Mouse (Mus musculus) c-Kit-positive CD71-negative TER-119-negative erythroid progenitor cells, embryonic 14.5 days (primary cell): ENCODE measurements around the gene Abhd14a.

Source experiments
- DNase-seq: peaks from one replicate; pipeline ENCODE4 v3.0.0-alpha.2; 2013; ENCODE audit warnings: low read depth

The Abhd14a gene

DNA sequence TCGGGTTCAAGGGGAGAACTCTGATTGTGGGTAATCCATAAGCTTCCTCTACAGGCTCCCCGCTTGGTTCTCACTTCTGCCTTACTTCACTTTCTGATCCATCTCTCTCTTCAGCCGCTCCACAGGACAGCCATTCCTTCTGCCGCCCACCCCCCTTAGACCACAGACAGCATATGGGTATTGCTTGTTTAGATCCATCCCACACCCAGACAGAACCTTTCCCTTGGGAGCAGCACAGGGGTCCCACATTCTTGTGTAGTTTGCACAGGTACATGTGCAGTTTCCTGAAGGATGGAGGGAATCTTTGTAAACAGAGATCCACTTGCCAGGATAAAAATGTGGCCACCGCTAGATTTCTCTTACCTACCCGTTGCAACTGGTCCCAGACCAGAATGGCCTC lies 4.9 kb upstream of the Abhd14a start:
- no peak for DNase-seq

DNA sequence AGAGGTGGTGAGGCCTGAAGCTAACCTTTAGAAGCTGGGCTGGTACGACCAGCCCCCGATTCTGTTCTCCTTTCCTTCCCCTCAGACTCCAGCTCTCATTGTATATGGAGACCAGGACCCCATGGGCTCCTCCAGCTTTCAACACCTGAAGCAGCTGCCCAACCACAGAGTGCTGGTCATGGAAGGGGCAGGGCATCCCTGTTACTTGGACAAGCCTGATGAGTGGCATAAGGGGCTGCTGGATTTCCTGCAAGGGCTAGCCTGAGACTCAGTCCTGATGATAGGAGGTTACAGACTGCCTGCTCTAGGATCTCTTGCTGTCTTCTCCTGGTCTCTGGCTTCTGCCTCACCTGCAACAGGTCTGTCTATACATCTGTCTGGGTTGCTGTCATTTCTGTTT lies 4.4 kb upstream of the Abhd14a start:
- no peak for DNase-seq

DNA sequence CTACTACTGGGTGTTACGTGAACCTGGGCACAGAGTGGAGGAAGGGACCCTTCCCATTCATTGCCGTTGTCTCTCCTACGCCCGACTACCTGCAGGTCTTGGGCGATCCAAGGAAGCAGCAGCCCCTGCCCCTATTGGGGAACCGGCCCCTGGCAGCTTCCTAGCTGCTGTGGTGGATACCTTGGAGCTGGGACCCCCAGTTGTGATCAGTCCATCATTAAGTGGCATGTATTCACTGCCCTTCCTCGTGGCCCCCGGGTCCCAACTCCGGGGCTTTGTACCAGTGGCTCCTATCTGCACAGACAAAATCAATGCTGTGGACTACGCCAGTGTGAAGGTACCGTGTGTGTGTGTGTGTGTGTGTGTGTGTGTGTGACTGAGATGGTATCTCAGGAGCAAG lies 3.8 kb upstream of the Abhd14a start:
- DNase-seq = no peak

DNA sequence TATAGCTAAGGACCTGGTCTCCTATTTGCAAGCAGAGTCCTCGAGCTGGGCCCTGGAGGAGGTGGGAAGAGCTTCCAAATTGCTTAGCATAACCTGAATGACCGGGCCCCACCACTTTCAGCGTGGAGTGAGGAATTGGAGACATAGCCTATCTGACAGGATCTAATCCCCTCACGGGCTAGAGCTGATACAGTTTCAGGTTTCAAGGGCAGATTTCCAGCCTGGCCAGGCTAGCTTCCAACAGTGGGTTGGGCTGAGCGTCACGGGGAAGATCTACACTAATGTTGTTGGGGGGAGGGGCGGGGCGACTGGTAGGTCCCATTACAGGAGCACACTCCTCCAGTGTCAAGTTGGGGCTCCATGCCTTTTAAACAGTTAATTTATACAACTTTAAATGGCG lies 3.2 kb upstream of the Abhd14a start:
- no peak for DNase-seq

DNA sequence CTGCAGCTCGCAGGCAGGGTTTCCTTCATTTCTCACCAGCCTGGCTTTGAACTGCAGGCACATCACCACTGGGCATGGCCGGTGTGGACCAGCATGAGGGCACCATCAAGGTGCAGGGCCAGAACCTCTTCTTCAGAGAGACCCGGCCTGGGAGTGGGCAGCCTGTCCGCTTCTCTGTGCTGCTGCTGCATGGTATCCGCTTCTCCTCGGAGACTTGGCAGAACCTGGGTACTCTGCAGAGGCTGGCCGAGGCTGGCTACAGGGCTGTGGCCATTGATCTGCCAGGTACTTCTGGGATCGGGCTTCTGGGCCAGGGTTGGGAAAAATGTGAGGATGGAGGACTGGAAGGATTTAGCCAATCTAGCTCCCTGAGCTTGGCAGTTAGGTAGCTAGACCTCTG lies 2.5 kb upstream of the Abhd14a start:
- no peak for DNase-seq

DNA sequence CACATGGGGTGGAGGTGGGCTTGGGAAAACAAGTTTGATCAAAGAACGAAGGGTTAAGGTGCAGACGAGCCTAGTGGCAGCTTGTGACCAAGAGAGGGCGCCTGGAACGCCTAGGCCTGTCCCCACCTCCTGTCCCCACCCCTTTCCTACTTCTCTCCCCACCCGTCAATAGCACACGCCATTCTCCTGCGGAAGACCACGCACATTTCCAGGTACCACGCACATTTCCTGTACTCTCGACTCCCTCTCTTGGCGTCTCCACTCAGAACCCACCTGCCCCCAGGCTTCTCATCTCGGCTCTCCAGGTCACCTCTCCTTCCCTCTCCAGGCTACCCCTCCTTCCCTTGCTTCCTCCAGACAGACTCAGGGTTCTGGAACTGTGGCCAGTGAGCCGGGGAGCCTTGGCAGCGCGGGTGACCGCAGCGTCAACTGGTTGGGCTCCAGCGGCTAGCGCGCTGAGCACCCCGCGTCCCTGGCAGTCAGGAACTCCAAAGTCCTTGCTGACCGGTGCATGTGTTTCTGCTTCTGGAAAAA lies 1.1 kb upstream of the Abhd14a start:
- no peak for DNase-seq

DNA sequence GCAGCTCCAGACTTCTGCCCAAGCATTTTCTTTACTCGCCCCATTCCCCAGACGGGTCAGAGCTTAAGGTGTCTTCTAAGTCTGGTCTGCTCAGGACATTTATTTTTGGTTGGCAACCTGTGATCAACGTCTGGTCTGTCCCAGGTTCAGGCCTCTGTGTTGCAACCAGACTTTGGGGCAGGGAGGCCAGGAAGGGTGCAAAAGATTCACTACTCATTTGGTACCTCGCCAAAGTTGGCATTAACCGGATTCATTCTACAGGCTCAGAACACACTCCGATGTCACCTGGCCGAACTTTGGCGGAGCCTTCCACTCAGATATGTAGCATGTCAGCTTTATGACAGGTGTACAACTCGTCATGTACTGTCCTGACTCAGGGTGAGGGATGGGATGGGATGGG lies 473 bp upstream of the Abhd14a start:
- no peak for DNase-seq

DNA sequence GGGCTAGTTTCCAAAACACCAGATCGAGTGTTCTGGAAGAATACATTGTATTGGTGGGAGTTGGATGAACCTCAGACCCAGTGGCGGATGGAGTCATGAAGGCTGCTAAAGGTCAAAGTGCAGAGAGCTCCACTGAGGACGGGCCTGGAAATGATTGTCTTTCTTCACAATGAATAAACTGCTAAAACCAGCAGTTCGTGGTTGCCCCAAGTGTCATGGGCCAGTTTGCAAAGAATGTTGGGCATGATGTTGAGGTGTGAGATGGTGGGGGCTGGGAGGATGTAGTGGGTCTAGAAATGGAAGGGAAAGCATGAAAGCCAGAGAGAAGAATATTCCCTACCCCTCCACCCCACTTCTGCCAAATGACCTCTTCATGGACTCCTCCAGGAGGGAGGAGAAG lies 2.6 kb downstream of the Abhd14a start:
- DNase-seq = no peak

DNA sequence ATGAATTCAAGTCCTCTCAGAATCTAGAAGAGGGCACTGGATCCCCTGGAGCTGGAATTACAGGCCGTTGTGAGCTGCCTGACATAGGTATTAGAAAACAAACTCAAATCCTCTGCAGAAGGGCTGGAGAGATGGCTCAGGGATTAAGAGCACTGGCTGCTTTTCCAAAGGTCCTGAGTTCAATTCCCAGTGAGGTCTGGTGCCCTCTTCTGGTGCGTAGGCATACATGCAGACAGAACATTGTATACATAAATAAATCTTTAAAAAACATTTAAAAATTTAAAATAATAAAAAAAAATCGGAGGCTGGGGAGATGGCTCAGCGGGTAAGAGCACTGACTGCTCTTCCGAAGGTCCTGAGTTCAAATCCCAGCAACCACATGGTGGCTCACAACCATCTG lies 4.8 kb downstream of the Abhd14a start:
- DNase-seq = no peak

DNA sequence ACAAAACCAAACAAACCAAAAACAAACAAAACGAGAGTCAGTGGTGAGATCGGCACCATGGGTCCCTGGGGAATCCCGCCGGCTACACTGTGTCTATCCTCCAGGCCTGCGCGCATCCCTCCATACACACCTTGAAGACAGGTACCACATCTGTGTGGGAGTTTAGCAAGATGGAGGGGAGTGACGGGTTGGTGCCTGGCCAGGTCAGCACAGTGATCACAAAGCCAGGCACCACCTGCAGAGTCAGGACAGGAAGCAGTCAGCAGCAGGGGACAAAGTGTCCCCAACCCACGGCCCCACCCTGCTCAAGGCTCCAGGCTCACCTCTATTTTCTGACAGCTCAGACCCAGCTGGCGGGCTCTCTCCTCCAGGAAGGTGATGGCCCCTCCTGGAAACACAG lies 10.9 kb downstream of the Abhd14a start:
- DNase-seq = no peak

DNA sequence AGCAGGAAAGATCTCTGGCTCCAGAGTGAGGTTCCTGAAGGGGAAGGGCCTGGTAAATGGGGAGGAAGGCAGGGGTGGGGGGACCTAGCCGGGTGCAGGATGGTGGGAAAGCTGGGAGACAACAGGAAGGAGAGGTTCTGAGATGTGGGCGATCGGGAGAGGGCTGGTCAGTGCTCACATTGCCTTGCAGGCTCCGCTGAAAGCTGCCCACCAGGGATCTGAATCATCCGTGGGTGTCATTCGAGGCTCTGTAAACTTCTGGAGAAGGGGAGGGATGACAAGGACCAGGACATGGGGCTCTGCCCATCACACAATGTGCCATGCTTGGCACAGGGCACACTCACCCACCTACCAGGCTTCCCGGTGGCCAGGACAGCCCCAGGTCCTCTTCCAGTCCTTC lies 14.1 kb downstream of the Abhd14a start:
- no peak for DNase-seq

DNA sequence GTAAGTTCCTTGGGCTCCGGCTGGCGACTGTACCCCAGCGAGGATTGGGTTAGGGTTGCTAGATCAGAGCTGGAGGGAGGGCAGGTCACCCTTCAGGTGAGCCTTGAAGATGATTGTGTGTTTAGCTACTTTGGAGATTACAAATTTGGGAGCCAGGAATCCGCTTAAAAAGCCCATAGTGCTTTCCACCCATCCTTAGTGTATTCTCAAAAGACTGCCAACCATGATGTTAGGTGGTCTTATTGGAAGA lies 17.5 kb downstream of the Abhd14a start:
- DNase-seq = no peak

DNA sequence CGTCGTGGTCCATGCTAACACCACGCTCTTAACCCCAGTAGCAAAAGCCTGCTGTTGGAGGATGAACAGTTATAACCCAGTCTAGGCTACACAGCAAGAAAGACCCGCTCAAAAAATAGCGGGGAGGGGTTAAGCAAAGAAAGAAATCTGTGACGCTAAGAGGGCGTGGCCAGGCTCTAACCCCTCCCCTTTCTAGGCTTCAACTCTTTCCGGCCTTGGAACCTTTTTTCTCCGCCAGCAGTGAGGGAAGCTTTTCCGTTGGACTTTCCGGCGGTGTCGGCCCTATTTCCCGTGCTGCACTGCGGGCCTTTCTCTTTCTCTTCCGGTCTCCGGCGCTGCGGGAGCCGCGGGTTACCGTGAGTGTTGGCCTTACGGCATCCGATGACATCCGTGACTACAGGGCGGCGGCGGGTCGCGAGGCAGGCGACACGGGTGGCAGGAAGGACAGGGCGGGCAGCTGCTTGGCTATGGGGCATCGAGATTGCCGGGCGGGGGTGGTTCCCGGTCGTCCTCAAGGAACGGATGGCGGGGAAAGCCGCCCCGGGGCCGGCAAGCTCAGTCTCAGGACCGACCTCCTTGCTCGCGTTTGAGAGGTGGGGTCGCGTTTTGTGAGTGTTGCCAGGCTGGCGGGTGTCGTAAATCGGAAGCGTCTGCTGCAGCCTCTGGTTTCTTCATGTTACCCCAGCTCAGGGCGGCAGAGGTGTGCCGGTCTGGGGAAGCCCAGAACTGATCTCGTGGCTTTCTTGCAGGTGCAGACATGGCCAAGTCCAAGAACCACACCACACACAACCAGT lies 18.1 kb downstream of the Abhd14a start, which contains the start of gene Rpl29:
TSS of gene Rpl29 (plus strand) at position 234 of the 794 bp plus-strand sequence.
- peak; percentile 97 for DNase-seq

DNA sequence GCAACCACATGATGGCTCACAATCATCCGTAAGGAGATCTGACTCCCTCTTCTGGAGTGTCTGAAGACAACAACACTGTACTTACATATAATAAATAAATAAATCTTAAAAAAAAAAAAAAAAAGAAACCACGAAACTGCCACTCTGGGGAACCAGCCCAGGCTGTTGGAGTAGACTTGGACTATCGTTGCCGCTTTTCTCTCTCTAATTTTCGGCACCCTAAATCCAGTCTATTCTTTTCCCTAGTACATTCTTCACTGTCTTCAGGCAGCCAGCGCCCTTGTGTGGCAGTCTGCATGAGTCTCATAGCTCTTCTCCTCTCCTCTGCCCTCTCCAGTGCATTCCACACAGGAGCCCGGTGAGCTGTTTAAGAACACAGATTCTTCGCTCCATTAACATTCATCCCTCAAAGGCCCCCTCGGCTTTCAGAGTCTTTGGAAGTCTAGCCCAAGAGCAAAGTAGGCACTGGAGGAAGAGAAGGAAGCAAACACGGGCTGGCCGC lies 18.7 kb downstream of the Abhd14a start:
- no peak for DNase-seq

DNA sequence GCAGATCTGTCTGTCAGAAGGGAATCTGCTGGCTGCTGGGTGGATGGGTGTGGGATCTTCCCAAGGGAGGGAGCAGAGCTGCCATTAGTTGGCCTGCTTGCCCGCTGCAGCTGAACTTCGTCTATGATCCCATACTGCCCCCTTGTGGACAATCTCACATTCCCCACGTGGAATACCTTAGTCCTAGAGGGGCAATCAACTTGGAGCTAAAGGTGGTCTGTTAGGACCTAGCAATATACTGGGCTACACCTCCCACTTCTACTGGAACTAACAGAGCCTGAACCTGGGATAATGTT lies 25.7 kb downstream of the Abhd14a start:
- peak; percentile 84 for DNase-seq

DNA sequence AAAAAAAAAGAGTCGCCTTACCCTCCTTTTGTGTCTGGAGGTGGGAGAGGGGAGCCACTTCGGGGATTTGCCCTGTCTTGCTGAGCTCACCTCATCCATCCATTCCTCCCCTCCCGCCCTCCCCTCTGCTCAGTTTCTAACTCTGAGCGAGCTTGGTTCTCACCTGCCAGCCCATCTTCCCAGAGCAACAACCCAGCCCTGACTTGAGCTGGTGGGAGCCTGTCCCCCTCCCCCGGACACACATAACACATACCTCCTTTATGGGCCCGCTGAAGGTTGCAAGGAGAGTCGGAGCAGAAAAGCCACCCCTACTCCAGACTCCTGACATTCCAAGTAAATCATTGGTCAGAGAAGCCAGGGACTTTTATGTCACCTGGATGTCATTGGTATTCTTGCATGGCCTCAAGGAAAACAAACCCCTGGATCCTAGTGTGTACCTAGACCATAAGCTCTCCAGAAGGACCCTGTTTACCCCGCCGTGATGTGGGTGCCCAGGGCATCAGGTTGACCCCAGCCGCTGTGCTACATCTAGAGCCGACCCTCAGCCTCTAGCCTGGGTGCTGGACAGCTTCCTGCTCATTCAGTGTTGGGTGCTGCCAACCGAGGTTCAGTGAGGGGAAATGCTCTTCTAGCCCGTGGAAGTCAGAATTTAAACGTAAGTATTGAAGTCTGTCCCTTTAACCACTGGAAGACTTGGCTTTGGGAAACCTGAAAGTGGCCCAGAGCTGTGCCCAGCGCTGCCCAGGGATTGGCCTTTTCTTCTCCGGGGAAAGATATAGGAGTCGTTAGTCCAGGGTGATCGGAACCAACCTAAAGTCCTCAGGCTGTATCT lies 26.2 kb downstream of the Abhd14a start:
- DNase-seq = no peak

DNA sequence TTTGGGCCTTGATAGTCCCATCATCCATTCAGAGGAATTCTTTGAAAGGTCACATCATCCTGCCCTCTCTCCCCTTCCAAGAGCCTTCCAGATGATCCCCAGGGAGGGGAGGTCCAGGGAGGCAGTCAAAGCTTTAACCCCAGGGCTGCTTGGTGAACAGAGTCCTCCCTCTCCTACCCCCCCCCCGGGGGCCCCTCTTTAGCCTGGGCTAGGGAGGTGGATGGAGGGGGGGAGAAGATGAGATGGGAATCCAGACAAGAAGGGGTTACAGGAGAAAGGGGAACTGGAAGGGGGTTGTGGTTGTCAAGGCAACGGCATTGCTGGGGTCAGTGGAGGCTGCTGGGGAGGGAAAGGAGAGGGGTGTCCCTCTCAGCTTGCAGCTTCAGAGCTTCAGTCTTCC lies 26.9 kb downstream of the Abhd14a start:
- no peak for DNase-seq

DNA sequence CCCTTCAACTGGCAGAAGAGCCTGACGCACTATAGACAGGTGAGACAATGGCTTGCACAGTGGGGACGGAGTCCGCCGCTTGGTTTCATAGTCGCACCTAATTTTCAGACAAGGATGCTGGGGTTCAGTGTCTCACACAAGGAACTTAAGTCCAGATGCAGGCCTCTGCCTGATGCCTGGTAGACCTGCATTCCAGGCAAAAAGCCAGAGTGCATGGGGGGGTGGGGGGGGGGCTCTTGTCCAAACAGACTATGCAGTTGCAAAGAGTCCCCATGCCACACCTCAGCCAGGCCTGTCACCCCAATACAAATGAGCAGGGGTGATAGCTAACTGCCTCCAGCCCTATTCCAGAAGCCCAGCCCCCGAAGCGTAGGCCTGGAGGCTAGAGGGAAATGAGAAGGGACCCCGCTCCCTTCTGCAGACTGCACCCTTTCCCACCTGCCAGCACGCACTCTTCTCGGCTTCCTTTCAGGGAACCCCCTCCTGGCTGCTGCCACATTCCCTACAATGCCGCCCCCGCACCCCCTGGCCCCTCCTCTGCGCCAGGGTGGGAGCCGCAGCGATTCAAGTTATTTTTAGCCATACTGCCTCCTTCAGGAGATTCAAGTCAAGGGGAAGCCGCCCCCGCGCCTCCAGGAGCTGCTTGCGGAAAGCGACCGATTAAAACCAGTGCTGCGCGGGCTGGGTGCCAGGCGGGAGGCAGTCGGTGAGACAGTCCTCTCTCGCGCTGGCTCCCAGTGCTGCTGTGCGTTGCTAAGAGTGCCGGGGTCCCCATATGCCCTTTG lies 29.4 kb downstream of the Abhd14a start:
- DNase-seq = no peak

DNA sequence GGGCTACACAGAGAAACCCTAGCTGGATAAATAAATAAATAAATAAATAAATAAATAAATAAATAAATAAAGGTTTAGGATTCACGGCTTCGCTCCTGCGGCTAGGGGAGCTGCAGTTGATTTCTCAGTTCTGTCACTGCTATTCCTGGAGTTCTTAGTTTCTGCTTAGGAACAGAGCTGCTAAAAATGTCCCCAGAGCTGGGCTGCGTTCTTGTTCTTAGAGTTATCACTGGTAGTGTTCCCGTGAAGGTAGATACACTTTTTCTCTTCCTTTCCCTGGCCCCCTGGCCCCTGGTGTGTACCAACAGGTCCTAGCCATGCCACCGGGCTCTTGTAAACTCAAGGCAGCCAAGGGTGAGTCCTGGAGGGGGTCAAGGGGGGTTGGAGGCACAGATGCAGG lies 30.7 kb downstream of the Abhd14a start:
- no peak for DNase-seq

DNA sequence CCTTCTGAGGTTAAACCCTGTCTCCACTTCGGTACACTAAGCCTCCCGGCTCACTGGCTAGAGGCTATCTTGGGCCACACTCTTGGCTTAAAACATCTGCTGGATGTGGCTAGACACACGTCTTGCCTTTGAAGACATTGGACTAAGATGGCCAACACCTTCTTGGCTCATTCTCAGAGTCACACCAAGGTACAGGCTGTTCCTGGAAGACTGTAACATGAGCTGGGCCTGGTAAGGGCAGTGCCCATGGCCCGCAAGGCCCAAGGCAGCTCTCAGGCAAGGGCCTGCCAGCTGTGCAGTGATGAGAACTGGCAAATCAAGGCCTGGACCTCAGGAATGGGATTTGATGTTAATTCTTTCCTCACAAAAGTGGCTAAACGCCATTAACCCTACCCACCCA lies 33.9 kb downstream of the Abhd14a start:
- no peak for DNase-seq

DNA sequence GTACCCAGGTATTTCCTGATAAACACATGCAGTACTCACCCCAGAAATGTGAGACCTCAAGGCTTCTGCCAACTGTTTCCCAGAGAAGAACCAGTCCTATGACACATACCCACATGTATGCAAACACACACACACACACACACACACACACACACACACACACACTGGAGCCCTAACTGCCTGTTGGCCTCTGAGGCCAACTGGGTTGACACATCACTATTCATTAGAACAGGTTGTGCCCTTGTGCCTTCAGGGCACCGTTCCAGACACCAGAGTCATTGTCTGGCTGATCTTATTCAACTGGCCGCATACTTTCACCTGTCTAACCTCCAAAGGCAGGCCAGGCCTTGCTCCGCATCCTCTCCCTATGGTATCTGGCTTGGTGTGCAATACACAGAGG lies 35.3 kb downstream of the Abhd14a start:
- DNase-seq = no peak

DNA sequence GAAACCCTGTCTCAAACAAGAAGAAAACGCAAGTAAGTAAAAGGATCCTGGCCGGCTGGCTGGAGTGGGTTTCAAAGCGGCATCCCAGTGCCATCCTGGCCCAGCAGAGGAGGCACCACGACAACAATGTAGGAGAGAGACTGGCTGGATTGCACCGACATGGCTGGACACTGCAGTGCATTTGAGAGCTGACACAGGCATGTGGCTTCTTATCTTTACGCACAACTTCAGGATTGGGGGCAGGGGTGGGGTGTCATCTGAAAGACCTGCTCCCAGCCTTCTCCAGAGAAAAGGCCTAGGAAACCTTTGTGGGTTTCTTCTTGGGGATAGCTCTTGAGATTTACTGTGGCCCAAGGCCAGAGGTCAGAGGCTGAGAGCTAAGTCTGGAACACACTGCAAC lies 35.7 kb downstream of the Abhd14a start:
- DNase-seq = no peak

DNA sequence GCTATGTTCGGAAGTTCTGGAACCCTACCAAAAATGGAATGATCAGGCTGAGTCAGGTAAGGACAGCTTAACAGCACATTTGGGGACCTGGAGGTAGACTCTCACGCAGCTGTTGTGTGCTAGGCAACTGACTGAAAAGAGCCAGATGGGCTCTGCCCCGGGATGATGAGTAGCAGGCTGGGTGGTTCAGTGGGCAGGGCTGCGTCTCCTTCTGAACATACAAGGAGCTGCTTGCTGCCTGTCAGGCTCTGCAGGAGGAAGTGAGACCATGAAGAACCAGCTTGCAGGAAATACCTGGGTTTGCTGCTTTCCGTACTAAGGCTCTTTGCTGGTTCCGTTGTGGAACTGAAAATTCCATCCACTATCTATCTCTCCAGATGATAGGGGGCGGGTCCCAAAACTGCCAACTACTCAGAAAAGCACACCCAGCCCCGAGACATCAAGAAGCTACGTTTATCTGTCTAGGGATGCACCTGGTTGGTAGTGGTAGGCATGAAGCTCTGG lies 36.3 kb downstream of the Abhd14a start:
- DNase-seq = no peak
